Mouse (Mus musculus): ENCODE results near the gene Bckdhb. TPM values are rescaled to one million over a fixed set of nuclear protein-coding genes. Genes with fewer than 3 reads are reported as not detected.

Gene Bckdhb
- polyA plus RNA-seq, 1 experiment from 2014 or later, result 40.7 TPM

GRCm38 (mm10) chr9:84112842-84113568 is 188.1 kb downstream of the Bckdhb start:
- no peak overlapping the region for H3K4me2 ChIP-seq (replicated peaks)
- ATAC-seq (ENCODE audit: low FRiP score, low read depth), result peak; percentile 52; the same call in 1 of the 2 replicates

GRCm38 (mm10) chr9:84114254-84114653 is 189.3 kb downstream of the Bckdhb start:
- WGBS, result 77% methylated on average over 13 of the region's 13 CpGs
- no peak for ATAC-seq (ENCODE audit: low FRiP score, low read depth)

More at GRCm38 (mm10) chr9:84112842-84113568, 188.1 kb downstream of the Bckdhb start:
- Histone ChIP-seq H3K36me3 (no peaks in the 10 kb centered on the region), H3K4me3 (no peak overlapping the region), H3K27me3 (no peaks in the 10 kb centered on the region), H3K9ac (replicated peaks) (no peak overlapping the region), H3K4me1 (peaks cover 21% of the 10 kb centered on the region), H3K27ac (replicated peaks) (peak overlapping the region; percentile 46; the same call in 1 of the 2 replicates), H3K9me3 (no peaks in the 10 kb centered on the region)
- 69% methylated on average over 12 of the region's 12 CpGs for WGBS

GRCm38 (mm10) chr9:84117337-84117736 is 192.4 kb downstream of the Bckdhb start:
- Histone ChIP-seq H3K27me3 (no peaks in the 10 kb centered on the region), H3K36me3 (no peaks in the 10 kb centered on the region), H3K27ac (replicated peaks) (no peak overlapping the region), H3K4me1 (no peaks in the 10 kb centered on the region), H3K4me3 (no peak overlapping the region), H3K9ac (replicated peaks) (no peak overlapping the region), H3K4me2 (replicated peaks) (no peak overlapping the region), H3K9me3 (no peaks in the 10 kb centered on the region)
- ATAC-seq (ENCODE audit: low FRiP score, low read depth), result no peak
- WGBS, result 84% methylated on average over 5 of the region's 5 CpGs

More at GRCm38 (mm10) chr9:84114254-84114653, 189.3 kb downstream of the Bckdhb start:
- no peak overlapping the region; the same call in 1 of the 2 replicates for H3K27ac ChIP-seq (replicated peaks)
- H3K4me1 ChIP-seq, result peaks cover 21% of the 10 kb centered on the region
- no peaks in the 10 kb centered on the region for H3K27me3 ChIP-seq
- H3K9ac ChIP-seq (replicated peaks), result no peak overlapping the region
- no peaks in the 10 kb centered on the region for H3K9me3 ChIP-seq
- no peaks in the 10 kb centered on the region for H3K36me3 ChIP-seq
- 0 out of 2 replicates have a peak overlapping the region, but pooled peaks have one; percentile 7 for H3K4me2 ChIP-seq (replicated peaks)
- no peak overlapping the region for H3K4me3 ChIP-seq

- Histone ChIP-seq H3K4me1 (no peaks in the 10 kb centered on the region), H3K36me3 (no peaks in the 10 kb centered on the region), H3K27me3 (no peaks in the 10 kb centered on the region), H3K9ac (replicated peaks) (no peak overlapping the region), H3K4me2 (replicated peaks) (no peak overlapping the region), H3K9me3 (no peaks in the 10 kb centered on the region), H3K27ac (replicated peaks) (no peak overlapping the region), H3K4me3 (no peak overlapping the region)
- 97% methylated on average over 5 of the region's 5 CpGs for WGBS
- ATAC-seq (ENCODE audit: low FRiP score, low read depth), result no peak
Observed at GRCm38 (mm10) chr9:84124996-84125395, 200.1 kb downstream of the Bckdhb start.

- H3K4me3 ChIP-seq, result no peak overlapping the region
- no peaks in the 10 kb centered on the region for H3K27me3 ChIP-seq
- no peaks in the 10 kb centered on the region for H3K36me3 ChIP-seq
- H3K9ac ChIP-seq (replicated peaks), result no peak overlapping the region
- H3K4me2 ChIP-seq (replicated peaks), result no peak overlapping the region
- no peaks in the 10 kb centered on the region for H3K9me3 ChIP-seq
- ATAC-seq (ENCODE audit: low FRiP score, low read depth), result no peak
- no peak overlapping the region for H3K27ac ChIP-seq (replicated peaks)
- 90% methylated on average over 6 of the region's 6 CpGs for WGBS
- no peaks in the 10 kb centered on the region for H3K4me1 ChIP-seq
Observed at GRCm38 (mm10) chr9:84130338-84130737, 205.4 kb downstream of the Bckdhb start.

- H3K4me2 ChIP-seq (replicated peaks), result no peak overlapping the region
- H3K9me3 ChIP-seq, result no peaks in the 10 kb centered on the region
- 92% methylated on average over 12 of the region's 12 CpGs for WGBS
- H3K9ac ChIP-seq (replicated peaks), result no peak overlapping the region
- H3K27ac ChIP-seq (replicated peaks), result no peak overlapping the region
- no peaks in the 10 kb centered on the region for H3K4me1 ChIP-seq
- no peak for ATAC-seq (ENCODE audit: low FRiP score, low read depth)
- no peak overlapping the region for H3K4me3 ChIP-seq
- no peaks in the 10 kb centered on the region for H3K36me3 ChIP-seq
- H3K27me3 ChIP-seq, result no peaks in the 10 kb centered on the region
Observed at GRCm38 (mm10) chr9:84135062-84135461, 210.1 kb downstream of the Bckdhb start.

- 91% methylated on average over 6 of the region's 6 CpGs for WGBS
- H3K27ac ChIP-seq (replicated peaks), result no peak overlapping the region
Observed at GRCm38 (mm10) chr9:84137192-84137591, 212.2 kb downstream of the Bckdhb start.

GRCm38 (mm10) chr9:84148124-84148523 is 223.2 kb downstream of the Bckdhb start:
- Histone ChIP-seq H3K9me3 (no peaks in the 10 kb centered on the region), H3K9ac (replicated peaks) (no peak overlapping the region), H3K36me3 (no peaks in the 10 kb centered on the region), H3K4me3 (no peak overlapping the region), H3K27ac (replicated peaks) (no peak overlapping the region), H3K4me1 (no peaks in the 10 kb centered on the region), H3K27me3 (no peaks in the 10 kb centered on the region), H3K4me2 (replicated peaks) (no peak overlapping the region)
- 89% methylated on average over 2 of the region's 2 CpGs for WGBS
- no peak for ATAC-seq (ENCODE audit: low FRiP score, low read depth)

More at GRCm38 (mm10) chr9:84137192-84137591, 212.2 kb downstream of the Bckdhb start:
- no peaks in the 10 kb centered on the region for H3K36me3 ChIP-seq
- H3K9me3 ChIP-seq, result no peaks in the 10 kb centered on the region
- no peak overlapping the region for H3K4me3 ChIP-seq
- no peak overlapping the region for H3K4me2 ChIP-seq (replicated peaks)
- ATAC-seq (ENCODE audit: low FRiP score, low read depth), result no peak
- no peaks in the 10 kb centered on the region for H3K27me3 ChIP-seq
- no peaks in the 10 kb centered on the region for H3K4me1 ChIP-seq
- H3K9ac ChIP-seq (replicated peaks), result no peak overlapping the region

Other genes starting within 250 kb of the Bckdhb start
- gene Elovl4, start 118.9 kb upstream of the Bckdhb start, polyA plus RNA-seq (2016; fragmentation: Nextera tagmentation; extraction: Ambion mirVana), result 50.7 and 51.7 TPM in 2 replicates
- 34.6 and 36.8 TPM in 2 replicates for gene Ttk, start 90.5 kb upstream of the Bckdhb start, polyA plus RNA-seq (2016; fragmentation: Nextera tagmentation; extraction: Ambion mirVana)

Measured in midbrain, embryonic 12.5 days (tissue).